Mouse (Mus musculus): ENCODE results near the gene Cela3b. TPM values are rescaled to one million over a fixed set of nuclear protein-coding genes. Genes with fewer than 3 reads are reported as not detected.
A peak's percentile ranks its signal among the peaks of the same experiment; 100 is the strongest.

The Cela3b gene
- polyA plus RNA-seq (2015; fragmentation: Nextera tagmentation; extraction: Ambion mirVana) = 0.70 TPM in 1 of 2 replicates, not detected in the other

GRCm38 (mm10) chr4:137430502-137430901 lies at the start of gene Cela3b:
TSS of gene Cela3b (minus strand) at chr4:137430540.
- Histone ChIP-seq H3K4me1 (no peaks in the 10 kb centered on the region), H3K27ac (no peak within 1 kb of the TSS), H3K9me3 (no peaks in the 10 kb centered on the region), H3K4me3 (no peak within 1 kb of the TSS), H3K4me2 (no peak within 1 kb of the TSS), H3K9ac (no peak within 1 kb of the TSS), H3K27me3 (no peaks in the 10 kb centered on the region), H3K36me3 (no peaks in the 10 kb centered on the region)
- ATAC-seq (ENCODE audit: insufficient number of reproducible peaks, low FRiP score, low TSS enrichment, low read depth) = no peak
- 82% methylated on average over 4 of the region's 4 CpGs for WGBS

GRCm38 (mm10) chr4:137479757-137480156 lies 49.4 kb upstream of the Cela3b start:
- ATAC-seq (ENCODE audit: insufficient number of reproducible peaks, low FRiP score, low TSS enrichment, low read depth) = no peak
- 7% methylated on average over 6 of the region's 6 CpGs for WGBS
- no peak overlapping the region for H3K27ac ChIP-seq
- no peak overlapping the region for H3K9ac ChIP-seq
- peaks cover 94% of the 10 kb centered on the region for H3K4me1 ChIP-seq
- no peaks in the 10 kb centered on the region for H3K36me3 ChIP-seq
- no peaks in the 10 kb centered on the region for H3K9me3 ChIP-seq
- H3K4me3 ChIP-seq = no peak overlapping the region
- 0 out of 2 replicates have a peak overlapping the region, but pooled peaks have one; percentile 3 for H3K4me2 ChIP-seq
- H3K27me3 ChIP-seq = no peaks in the 10 kb centered on the region

- no peaks in the 10 kb centered on the region for H3K9me3 ChIP-seq
- H3K4me1 ChIP-seq = peaks cover 94% of the 10 kb centered on the region
- 69% methylated on average over 5 of the region's 5 CpGs for WGBS
- no peak for ATAC-seq (ENCODE audit: insufficient number of reproducible peaks, low FRiP score, low TSS enrichment, low read depth)
- no peak overlapping the region for H3K4me3 ChIP-seq
- peak overlapping the region; percentile 57 for H3K27ac ChIP-seq
- no peaks in the 10 kb centered on the region for H3K36me3 ChIP-seq
- H3K4me2 ChIP-seq = no peak overlapping the region
- H3K27me3 ChIP-seq = no peaks in the 10 kb centered on the region
- no peak overlapping the region for H3K9ac ChIP-seq
Measured at GRCm38 (mm10) chr4:137478306-137478705, 48.0 kb upstream of the Cela3b start.

GRCm38 (mm10) chr4:137477611-137478010 lies 47.3 kb upstream of the Cela3b start:
- no peaks in the 10 kb centered on the region for H3K27me3 ChIP-seq
- peaks cover 100% of the 10 kb centered on the region for H3K4me1 ChIP-seq
- H3K36me3 ChIP-seq = no peaks in the 10 kb centered on the region
- WGBS = 53% methylated on average over 6 of the region's 6 CpGs
- no peak for ATAC-seq (ENCODE audit: insufficient number of reproducible peaks, low FRiP score, low TSS enrichment, low read depth)
- no peak overlapping the region for H3K4me3 ChIP-seq
- H3K4me2 ChIP-seq = peak overlapping the region; percentile 44; the same call in 1 of the 2 replicates
- no peak overlapping the region for H3K9ac ChIP-seq
- peak overlapping the region; percentile 82; the same call in 1 of the 2 replicates for H3K27ac ChIP-seq
- H3K9me3 ChIP-seq = no peaks in the 10 kb centered on the region

- Histone ChIP-seq H3K9me3 (no peaks in the 10 kb centered on the region), H3K9ac (no peak overlapping the region), H3K27ac (peak overlapping the region; percentile 82), H3K4me3 (peak overlapping the region; percentile 23), H3K4me2 (peak overlapping the region; percentile 44), H3K27me3 (no peaks in the 10 kb centered on the region), H3K36me3 (no peaks in the 10 kb centered on the region), H3K4me1 (peaks cover 96% of the 10 kb centered on the region)
- 10% methylated on average over 17 of the region's 17 CpGs for WGBS
- ATAC-seq (ENCODE audit: insufficient number of reproducible peaks, low FRiP score, low TSS enrichment, low read depth) = peak; percentile 36; the same call in 1 of the 2 replicates
Measured at GRCm38 (mm10) chr4:137476761-137477237, 46.5 kb upstream of the Cela3b start.

- Histone ChIP-seq H3K9me3 (no peaks in the 10 kb centered on the region), H3K27me3 (no peaks in the 10 kb centered on the region), H3K36me3 (no peaks in the 10 kb centered on the region), H3K4me2 (peak overlapping the region; percentile 44), H3K27ac (peak overlapping the region; percentile 82), H3K4me3 (peak overlapping the region; percentile 23), H3K9ac (no peak overlapping the region), H3K4me1 (peaks cover 96% of the 10 kb centered on the region)
- WGBS = 26% methylated on average over 10 of the region's 10 CpGs
- ATAC-seq (ENCODE audit: insufficient number of reproducible peaks, low FRiP score, low TSS enrichment, low read depth) = 0 out of 2 replicates have a peak, but pooled peaks have one; percentile 17
Measured at GRCm38 (mm10) chr4:137476065-137476760, 45.9 kb upstream of the Cela3b start.

GRCm38 (mm10) chr4:137475271-137476050 lies 45.1 kb upstream of the Cela3b start:
- no peak overlapping the region for H3K9ac ChIP-seq
- no peak overlapping the region for H3K4me2 ChIP-seq
- no peaks in the 10 kb centered on the region for H3K27me3 ChIP-seq
- H3K4me3 ChIP-seq = no peak overlapping the region
- ATAC-seq (ENCODE audit: insufficient number of reproducible peaks, low FRiP score, low TSS enrichment, low read depth) = no peak
- no peaks in the 10 kb centered on the region for H3K36me3 ChIP-seq
- peak overlapping the region; percentile 82; the same call in 1 of the 2 replicates for H3K27ac ChIP-seq
- peaks cover 96% of the 10 kb centered on the region for H3K4me1 ChIP-seq
- 73% methylated on average over 13 of the region's 13 CpGs for WGBS
- no peaks in the 10 kb centered on the region for H3K9me3 ChIP-seq

- Histone ChIP-seq H3K27ac (peak overlapping the region; percentile 81; the same call in 1 of the 2 replicates), H3K4me3 (no peak overlapping the region), H3K27me3 (no peaks in the 10 kb centered on the region), H3K9me3 (no peaks in the 10 kb centered on the region), H3K4me1 (peaks cover 96% of the 10 kb centered on the region), H3K9ac (no peak overlapping the region), H3K36me3 (no peaks in the 10 kb centered on the region), H3K4me2 (no peak overlapping the region)
- WGBS = 91% methylated on average over 7 of the region's 7 CpGs
- no peak for ATAC-seq (ENCODE audit: insufficient number of reproducible peaks, low FRiP score, low TSS enrichment, low read depth)
Measured at GRCm38 (mm10) chr4:137474694-137475093, 44.4 kb upstream of the Cela3b start.

GRCm38 (mm10) chr4:137473701-137474388 lies 43.5 kb upstream of the Cela3b start:
- H3K9ac ChIP-seq = peak overlapping the region; percentile 15; the same call in 1 of the 2 replicates
- ATAC-seq (ENCODE audit: insufficient number of reproducible peaks, low FRiP score, low TSS enrichment, low read depth) = no peak

GRCm38 (mm10) chr4:137473240-137473639 lies 42.9 kb upstream of the Cela3b start:
- H3K4me3 ChIP-seq = 0 out of 2 replicates have a peak overlapping the region, but pooled peaks have one; percentile 4
- WGBS = 79% methylated on average over 8 of the region's 8 CpGs
- H3K36me3 ChIP-seq = no peaks in the 10 kb centered on the region
- no peaks in the 10 kb centered on the region for H3K9me3 ChIP-seq
- peaks cover 86% of the 10 kb centered on the region for H3K4me1 ChIP-seq
- H3K9ac ChIP-seq = no peak overlapping the region
- no peak for ATAC-seq (ENCODE audit: insufficient number of reproducible peaks, low FRiP score, low TSS enrichment, low read depth)
- H3K4me2 ChIP-seq = peak overlapping the region; percentile 22
- H3K27me3 ChIP-seq = no peaks in the 10 kb centered on the region
- H3K27ac ChIP-seq = peak overlapping the region; percentile 81

More at GRCm38 (mm10) chr4:137473701-137474388, 43.5 kb upstream of the Cela3b start:
- Histone ChIP-seq H3K4me2 (peak overlapping the region; percentile 22; the same call in 1 of the 2 replicates), H3K4me1 (peaks cover 91% of the 10 kb centered on the region), H3K9me3 (no peaks in the 10 kb centered on the region), H3K36me3 (no peaks in the 10 kb centered on the region), H3K27me3 (no peaks in the 10 kb centered on the region), H3K27ac (peak overlapping the region; percentile 81), H3K4me3 (0 out of 2 replicates have a peak overlapping the region, but pooled peaks have one; percentile 4)
- 47% methylated on average over 18 of the region's 18 CpGs for WGBS

GRCm38 (mm10) chr4:137471326-137471725 lies 41.0 kb upstream of the Cela3b start:
- H3K4me3 ChIP-seq = peak overlapping the region; percentile 90
- no peaks in the 10 kb centered on the region for H3K27me3 ChIP-seq
- ATAC-seq (ENCODE audit: insufficient number of reproducible peaks, low FRiP score, low TSS enrichment, low read depth) = no peak
- peaks cover 82% of the 10 kb centered on the region for H3K4me1 ChIP-seq
- WGBS = 58% methylated on average over 8 of the region's 8 CpGs
- no peaks in the 10 kb centered on the region for H3K36me3 ChIP-seq
- H3K9ac ChIP-seq = no peak overlapping the region
- peak overlapping the region; percentile 74 for H3K4me2 ChIP-seq
- H3K27ac ChIP-seq = peak overlapping the region; percentile 90
- H3K9me3 ChIP-seq = no peaks in the 10 kb centered on the region
